17 mouse cellular contexts compared by ENCODE assay signal in the genomic region with DNA sequence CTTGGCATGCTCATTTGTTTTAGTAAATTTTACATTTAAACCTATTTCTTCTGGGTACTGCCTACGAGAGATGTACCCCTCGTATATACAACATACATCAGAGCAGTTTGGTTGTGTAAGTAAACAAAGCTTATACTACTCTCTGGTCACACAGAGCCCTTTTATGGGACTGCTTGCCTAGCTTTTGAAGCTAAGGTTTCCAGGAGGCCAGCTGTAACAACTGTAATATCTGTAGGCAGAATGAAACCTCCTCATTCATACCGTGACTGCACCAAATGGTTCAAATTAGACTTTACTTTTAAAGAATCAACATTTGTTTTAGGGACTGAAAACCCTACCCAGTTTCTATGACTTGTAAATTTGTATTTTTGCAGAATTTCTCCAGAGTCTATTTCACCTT.
"Had no signal": no experiment of that assay in that cellular context is flagged by ENCODE, and none has a peak within 500 bp of the region (broad histone marks: within the 10 kb centered on the region; RNA-seq: fewer than 3 reads in every experiment).

No protein-coding gene starts in this region.

- H3K4me2 ChIP-seq: neural tube, embryonic 12.5 days; neural tube, embryonic 13.5 days; neural tube, embryonic 15.5 days; stomach, embryonic 15.5 days had no signal

- DNase-seq: retina, postnatal 1 day; right cerebral cortex, adult 18-20 months; right cerebral cortex, postnatal 14 days; right cerebral cortex, postnatal 25 days; right cerebral cortex, postnatal 4 days; spleen, adult 18-20 months; thymus, adult 18-20 months; thymus, adult 2 months; thymus, postnatal 14 days; thymus, postnatal 25 days; thymus, postnatal 36 days; thymus, postnatal 4 days had no signal

- H3K27me3 ChIP-seq: neural tube, embryonic 12.5 days; neural tube, embryonic 13.5 days; neural tube, embryonic 15.5 days; stomach, embryonic 15.5 days had no signal

- H3K27ac ChIP-seq: neural tube, embryonic 12.5 days; neural tube, embryonic 13.5 days; neural tube, embryonic 15.5 days; stomach, embryonic 15.5 days; stomach, postnatal 0 days had no signal

- H3K4me3 ChIP-seq: neural tube, embryonic 12.5 days; neural tube, embryonic 13.5 days; neural tube, embryonic 15.5 days; stomach, embryonic 15.5 days had no signal

- H3K9ac ChIP-seq: neural tube, embryonic 12.5 days; neural tube, embryonic 13.5 days; neural tube, embryonic 15.5 days; stomach, embryonic 15.5 days had no signal

- H3K36me3 ChIP-seq: neural tube, embryonic 13.5 days; neural tube, embryonic 15.5 days; stomach, embryonic 15.5 days had no signal

- H3K4me1 ChIP-seq: neural tube, embryonic 12.5 days; stomach, embryonic 15.5 days had no signal

- H3K9me3 ChIP-seq: neural tube, embryonic 15.5 days; stomach, embryonic 15.5 days had no signal
